Mouse (Mus musculus): Measurements from ENCODE around the gene AC129217.1.
"Not testable (repeated sequence)": the region's sequence is repeated elsewhere in the genome, so short reads cannot be mapped to it uniquely, and the experiment has no call there.

AC129217.1 gene

GRCm38 (mm10) chr19:8831262-8831661 is 1.7 kb downstream of the AC129217.1 start:
- no peak for DNase-seq

- no peak for DNase-seq
Measured at GRCm38 (mm10) chr19:8832971-8833370, 3.4 kb downstream of the AC129217.1 start.

- not testable (repeated sequence) for DNase-seq
Measured at GRCm38 (mm10) chr19:8836327-8836726, 6.8 kb downstream of the AC129217.1 start.

- DNase-seq = peak; percentile 57 to 74
Measured at GRCm38 (mm10) chr19:8837251-8837791, 7.7 kb downstream of the AC129217.1 start, which contains the start of gene Bscl2. Gene Bscl2 (plus strand): TSS chr19:8837467.

GRCm38 (mm10) chr19:8838041-8838730 is 8.6 kb downstream of the AC129217.1 start:
- DNase-seq = peak in 1 of 2 experiments; percentile 24

GRCm38 (mm10) chr19:8839103-8839907 is 9.7 kb downstream of the AC129217.1 start, which contains the start of gene Gng3:
Gene Gng3 (minus strand): TSS chr19:8839194.
- DNase-seq = no peak

- peak; percentile 54 to 55 for DNase-seq
Measured at GRCm38 (mm10) chr19:8839908-8840791, 10.6 kb downstream of the AC129217.1 start.

GRCm38 (mm10) chr19:8841012-8841411 is 11.4 kb downstream of the AC129217.1 start:
- DNase-seq = no peak

- no peak for DNase-seq
Measured at GRCm38 (mm10) chr19:8842961-8843360, 13.4 kb downstream of the AC129217.1 start.

- DNase-seq = peak; percentile 18 to 45
Measured at GRCm38 (mm10) chr19:8844371-8845129, 15.0 kb downstream of the AC129217.1 start.

GRCm38 (mm10) chr19:8848356-8848755 is 18.8 kb downstream of the AC129217.1 start:
- DNase-seq = no peak

GRCm38 (mm10) chr19:8850402-8850901 is 20.9 kb downstream of the AC129217.1 start, which contains the start of gene Lrrn4cl:
Gene Lrrn4cl (plus strand): TSS chr19:8850768.
- no peak for DNase-seq

GRCm38 (mm10) chr19:8851639-8852038 is 22.1 kb downstream of the AC129217.1 start:
- DNase-seq = no peak

GRCm38 (mm10) chr19:8852236-8852928 is 22.8 kb downstream of the AC129217.1 start:
- no peak for DNase-seq

GRCm38 (mm10) chr19:8853117-8853516 is 23.5 kb downstream of the AC129217.1 start:
- DNase-seq = no peak

GRCm38 (mm10) chr19:8857689-8858088 is 28.1 kb downstream of the AC129217.1 start:
- no peak for DNase-seq

GRCm38 (mm10) chr19:8859018-8859417 is 29.4 kb downstream of the AC129217.1 start:
- peak; percentile 13 to 28 for DNase-seq

GRCm38 (mm10) chr19:8864265-8864664 is 34.7 kb downstream of the AC129217.1 start:
- no peak for DNase-seq

GRCm38 (mm10) chr19:8870381-8870780 is 40.8 kb downstream of the AC129217.1 start:
- not testable (repeated sequence) for DNase-seq

- DNase-seq = no peak
Measured at GRCm38 (mm10) chr19:8870838-8871237, 41.3 kb downstream of the AC129217.1 start.

Data from thymus, adult 18-20 months (tissue).